Mouse (Mus musculus) cerebellum, adult 2 months (tissue): ENCODE results near the gene Crabp2.

Source experiments
- CTCF ChIP-seq: fragments of 200-500 bp; IDR thresholded peaks from 2 replicates; pipeline ENCODE4 v1.5.1; 2011; ENCODE audit warnings: low read depth, mild to moderate bottlenecking, control low read depth, low read length, moderate library complexity, borderline replicate concordance; ENCODE audit not compliant: insufficient read depth
- POLR2A ChIP-seq: fragments of 200-500 bp; IDR thresholded peaks from 2 replicates; pipeline ENCODE4 v1.6.1; 2011; ENCODE audit warnings: low read length, control low read depth, borderline replicate concordance; ENCODE audit not compliant: insufficient read depth

DNA sequence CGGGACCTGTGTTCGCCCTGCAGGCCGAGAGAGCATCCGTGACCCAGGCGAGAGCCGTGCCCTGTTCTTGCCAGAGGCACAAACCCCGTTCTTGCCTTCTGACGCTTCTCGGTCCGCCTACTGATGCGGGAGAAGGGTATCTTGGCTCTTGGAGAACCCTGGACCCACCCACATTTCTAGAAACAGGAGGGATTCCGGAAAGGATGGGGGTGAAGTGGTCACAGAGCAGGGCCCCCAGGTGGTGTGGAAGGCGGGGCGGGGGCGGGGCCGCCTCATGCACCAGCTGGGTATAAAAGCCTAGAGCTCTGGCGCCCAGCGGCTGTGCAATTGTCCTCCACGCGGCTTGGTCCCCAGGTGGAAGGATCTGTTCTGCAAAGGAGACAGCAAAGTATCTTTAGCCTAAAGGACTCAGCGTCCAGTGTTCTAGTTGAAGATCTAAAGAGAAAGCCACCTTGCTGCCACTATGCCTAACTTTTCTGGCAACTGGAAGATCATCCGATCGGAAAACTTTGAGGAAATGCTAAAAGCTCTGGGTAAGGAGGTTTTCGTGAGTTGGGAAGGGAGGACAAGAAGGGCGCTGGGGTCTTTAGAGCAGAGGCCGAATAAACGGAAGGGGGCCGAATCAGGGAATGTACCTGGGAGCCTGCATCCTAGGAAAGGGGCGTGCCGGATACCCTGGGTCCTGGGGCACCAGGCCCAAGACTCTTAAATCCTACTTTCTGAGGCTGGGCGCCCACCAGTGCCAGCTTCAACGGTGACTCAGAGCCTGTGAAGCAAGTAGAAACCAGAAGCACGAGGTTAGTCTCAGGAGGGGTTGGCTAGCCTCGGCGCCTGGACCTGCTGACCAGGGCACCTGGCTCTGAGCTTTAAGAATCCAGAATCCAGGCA, at the start of gene Crabp2:
- TF ChIP-seq CTCF: no peak
- no peak for TF ChIP-seq POLR2A
